Mouse (Mus musculus) gastrocnemius, adult 18-20 months (tissue): ENCODE results near the gene Bloc1s6. TPM values are rescaled to one million over a fixed set of nuclear protein-coding genes. Genes with fewer than 3 reads are reported as not detected.

ENCODE experiments used
- DNase-seq: peaks from one replicate; pipeline ENCODE4 v3.0.0; 2021; ENCODE audit warnings: low spot score
- total RNA-seq, 2 experiments: library from RNA; stranded (reverse); gene quantifications; 2 replicates each; pipeline ENCODE4 v1.2.3; 2021

The Bloc1s6 gene
- total RNA-seq, 2 experiments from 2014 or later, result 17.5 to 20.0 TPM

DNA sequence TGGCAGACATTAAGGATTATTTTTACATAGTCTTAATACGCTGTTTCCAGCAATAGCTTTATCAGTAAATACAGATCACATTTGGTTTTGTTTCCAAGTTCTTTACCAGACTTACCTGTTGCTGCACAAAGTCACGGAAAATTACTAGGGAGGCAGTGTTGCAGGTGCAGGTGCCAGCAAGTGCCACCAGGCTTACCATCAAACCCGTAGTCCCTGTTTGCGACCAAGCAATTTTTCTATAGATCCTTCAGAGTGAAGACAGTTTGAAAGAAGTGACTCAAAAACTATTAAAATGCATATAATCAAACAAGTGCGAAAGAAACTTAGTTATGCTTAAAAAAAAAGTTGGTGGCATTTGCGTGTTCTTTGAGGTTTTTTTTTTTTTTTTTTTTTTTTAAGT is 26.2 kb downstream of the Bloc1s6 start:
- no peak for DNase-seq

DNA sequence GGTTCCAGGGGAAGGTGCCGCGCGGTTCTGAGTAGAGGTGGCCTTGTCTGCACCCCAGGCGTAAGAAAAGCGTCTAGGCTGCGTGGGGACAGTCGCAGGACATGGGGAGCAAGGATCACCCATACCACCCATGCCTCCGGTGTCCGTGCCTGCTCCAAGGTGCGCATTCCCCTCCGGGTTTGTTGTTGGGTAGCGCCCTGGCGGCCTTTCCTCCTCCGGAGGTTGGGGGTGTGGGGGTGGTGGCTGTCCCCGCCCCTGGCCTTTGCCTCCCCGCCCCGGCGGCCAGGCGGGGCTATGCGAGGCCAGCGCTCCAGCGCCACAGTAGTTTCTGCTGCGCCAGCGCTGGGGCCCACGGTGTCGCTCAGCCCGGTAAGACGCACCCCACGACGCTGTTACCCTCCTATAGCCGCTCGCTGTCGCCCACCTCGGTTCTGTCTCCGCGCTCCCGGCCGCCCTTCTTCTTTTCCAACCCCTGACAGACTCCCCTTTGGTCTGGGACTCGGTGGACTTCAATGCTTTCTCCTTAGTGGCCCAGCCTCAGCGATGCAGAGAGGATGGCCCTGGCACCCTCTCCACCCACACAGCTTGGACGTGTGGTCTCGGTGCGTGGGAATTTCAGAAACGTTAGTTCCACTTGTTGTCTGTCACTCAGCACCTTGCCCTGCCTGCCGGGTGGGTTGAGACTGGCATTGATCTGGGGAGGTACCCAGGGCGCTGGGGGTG is 26.9 kb downstream of the Bloc1s6 start, which contains the start of gene Sqor:
Gene Sqor (plus strand): TSS at position 167 of the 723 bp plus-strand sequence.
- DNase-seq, result peak; percentile 74

DNA sequence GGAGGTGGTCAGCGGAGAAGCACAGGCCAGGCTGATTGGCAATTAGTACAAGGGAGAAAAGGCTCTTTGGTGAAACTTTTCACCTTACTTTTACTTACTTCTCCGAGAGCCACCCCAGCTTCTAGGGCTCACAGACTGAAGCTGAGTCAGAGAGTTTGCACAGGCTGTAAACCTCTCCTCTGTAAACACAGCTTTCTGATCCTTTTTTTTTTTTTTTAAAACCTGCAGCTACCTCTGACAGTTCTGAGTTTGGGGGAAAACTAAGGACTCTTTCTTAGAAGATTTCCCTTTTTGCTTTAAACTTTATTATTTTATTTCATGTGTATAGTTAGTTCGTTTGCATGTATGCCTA is 27.5 kb downstream of the Bloc1s6 start:
- DNase-seq, result no peak

DNA sequence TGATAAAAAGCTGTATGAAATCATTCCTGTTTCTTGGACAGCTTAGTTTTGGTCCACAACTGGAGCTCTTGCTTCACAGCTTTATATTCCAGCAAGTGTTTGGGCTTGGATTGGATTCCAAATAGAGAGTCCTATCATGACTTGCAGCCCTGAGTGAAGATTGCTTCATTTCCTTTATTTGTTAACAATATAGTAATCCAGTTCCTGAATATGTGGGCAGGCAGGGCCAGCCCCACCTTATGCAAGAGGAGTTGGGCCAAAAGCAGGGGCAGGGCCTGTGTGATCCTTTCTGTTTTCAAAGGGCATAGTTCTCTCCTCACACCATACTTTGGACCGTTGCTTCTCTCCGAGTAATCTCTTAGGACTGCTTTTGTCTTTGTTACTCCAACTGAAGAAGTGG is 32.7 kb downstream of the Bloc1s6 start:
- DNase-seq, result peak; percentile 23

DNA sequence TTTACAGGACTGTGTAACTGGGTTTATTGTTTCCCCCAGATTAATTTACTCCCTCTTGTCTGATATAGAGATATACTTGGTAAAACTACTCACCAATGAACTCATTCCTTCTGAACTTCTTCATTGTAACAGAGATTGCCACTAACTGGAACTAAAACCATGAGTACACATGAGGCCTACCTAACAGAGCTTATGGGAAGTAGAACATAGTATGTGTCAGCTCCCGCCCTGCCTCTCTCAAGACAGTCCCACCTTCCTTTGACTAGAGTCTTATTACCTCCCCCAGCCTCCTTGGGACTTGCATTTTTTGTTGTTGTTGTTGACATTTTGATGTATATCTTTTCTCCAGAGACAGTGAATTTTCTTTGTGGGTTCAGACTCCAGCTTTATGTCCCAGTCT is 34.6 kb downstream of the Bloc1s6 start:
- no peak for DNase-seq

DNA sequence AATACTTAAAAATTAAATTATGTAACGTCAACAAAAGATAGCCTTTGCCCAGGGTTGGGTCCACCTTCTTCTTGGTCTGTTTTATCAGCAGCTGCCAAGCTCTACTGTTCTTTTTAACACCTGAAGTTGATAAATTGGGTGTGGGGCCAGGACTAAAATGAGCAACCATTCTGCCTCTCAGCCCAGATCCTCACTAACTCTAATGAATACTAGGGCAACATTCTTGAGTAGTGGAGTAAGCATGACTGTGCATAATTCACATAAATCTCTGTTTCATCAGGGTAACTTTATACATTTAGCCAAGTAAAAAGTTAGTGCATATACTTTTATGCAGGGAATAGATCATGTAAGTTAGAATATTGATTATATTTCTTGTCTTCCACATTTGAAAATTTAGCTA is 37.2 kb downstream of the Bloc1s6 start:
- no peak for DNase-seq

DNA sequence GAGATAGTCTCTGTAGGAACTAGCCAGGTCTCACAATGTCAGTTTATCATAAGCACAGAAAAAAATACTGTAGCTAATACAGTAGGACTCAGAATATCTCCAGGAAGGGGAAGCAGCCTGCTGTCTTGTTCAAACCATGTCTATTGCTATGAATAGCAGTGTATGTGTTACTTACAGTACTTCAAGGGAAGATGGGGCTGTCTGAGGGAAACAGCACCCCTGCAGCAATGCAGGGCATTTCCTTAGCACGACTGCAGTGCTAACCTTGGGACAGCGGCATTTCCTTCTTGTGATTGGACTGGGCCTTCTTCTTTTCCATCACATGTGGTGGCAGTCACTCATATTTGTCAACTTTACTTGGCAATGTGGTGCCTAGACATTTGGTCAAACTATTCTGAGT is 38.5 kb downstream of the Bloc1s6 start:
- no peak for DNase-seq

DNA sequence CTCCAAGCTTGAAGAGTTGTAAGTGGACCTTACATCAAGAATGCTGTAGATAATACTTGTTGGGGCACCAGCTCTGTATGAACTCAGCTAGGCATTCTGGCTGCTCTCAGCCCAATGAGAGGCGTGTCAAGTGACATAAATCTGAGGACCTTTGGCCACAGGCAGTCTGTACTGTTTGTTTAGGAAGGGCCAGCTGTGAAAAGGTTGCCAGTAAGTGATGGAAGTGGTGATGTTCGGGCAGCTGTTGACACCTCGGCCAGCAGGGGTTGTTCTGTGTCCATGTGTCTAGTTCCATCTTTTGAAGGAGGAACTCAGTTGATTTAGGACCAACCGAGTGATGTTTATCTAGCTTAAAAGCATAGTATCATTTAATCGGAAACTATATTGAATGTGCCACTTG is 41.7 kb downstream of the Bloc1s6 start:
- DNase-seq, result no peak

DNA sequence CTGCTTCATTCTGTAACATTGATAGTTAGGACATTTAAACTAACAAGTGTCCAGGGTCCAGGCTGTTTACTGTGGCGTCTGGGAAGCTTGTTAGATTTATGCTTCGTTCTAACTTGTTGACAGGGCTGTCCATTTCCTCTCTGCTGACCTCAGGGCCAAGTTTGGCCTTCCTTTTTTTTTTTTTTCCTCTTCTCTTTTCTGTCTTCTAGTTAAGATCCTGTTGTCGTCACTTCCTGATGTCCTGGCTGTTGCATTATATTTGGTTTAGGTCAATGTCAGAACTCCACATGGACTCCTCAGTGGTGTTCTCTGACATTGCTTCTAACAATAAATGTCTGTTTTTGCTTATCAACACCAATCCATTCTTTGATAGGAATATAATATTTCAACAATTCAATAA is 42.1 kb downstream of the Bloc1s6 start:
- no peak for DNase-seq

DNA sequence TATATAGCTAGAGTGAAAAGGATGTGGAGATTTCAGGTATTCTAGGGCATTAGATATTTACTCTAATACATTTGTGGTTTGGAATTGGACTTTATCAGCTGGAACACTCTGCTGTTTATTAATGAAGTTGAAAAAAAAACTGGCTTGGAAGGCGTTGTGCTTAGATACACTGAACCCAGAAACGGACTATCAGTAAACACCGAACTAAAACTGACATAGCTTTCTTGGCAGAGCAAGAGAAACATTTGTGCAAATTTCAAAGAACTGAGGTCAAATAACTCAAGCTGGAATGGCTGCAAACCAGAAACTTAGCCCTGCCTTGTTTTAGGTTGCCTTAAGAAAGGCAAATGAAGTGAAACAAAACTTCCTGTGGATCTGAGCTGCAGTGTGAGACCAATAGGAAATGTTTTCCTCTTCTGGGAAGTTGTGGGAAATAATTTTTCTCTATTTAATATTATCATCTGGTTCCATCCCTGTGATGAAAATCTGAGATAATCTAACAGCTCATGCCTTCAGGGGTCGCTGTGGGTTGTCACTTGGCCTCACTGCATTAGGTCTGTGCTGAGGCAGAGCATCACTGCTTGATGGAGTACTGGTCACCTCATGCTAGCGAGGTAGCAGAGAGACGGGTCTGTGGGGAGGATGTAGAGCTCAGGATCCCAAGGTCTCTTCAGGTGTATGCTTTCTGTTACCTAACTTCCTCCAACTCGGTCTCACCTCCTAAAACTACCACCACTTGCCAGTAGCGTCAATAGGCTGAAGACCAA is 43.5 kb downstream of the Bloc1s6 start:
- no peak for DNase-seq

DNA sequence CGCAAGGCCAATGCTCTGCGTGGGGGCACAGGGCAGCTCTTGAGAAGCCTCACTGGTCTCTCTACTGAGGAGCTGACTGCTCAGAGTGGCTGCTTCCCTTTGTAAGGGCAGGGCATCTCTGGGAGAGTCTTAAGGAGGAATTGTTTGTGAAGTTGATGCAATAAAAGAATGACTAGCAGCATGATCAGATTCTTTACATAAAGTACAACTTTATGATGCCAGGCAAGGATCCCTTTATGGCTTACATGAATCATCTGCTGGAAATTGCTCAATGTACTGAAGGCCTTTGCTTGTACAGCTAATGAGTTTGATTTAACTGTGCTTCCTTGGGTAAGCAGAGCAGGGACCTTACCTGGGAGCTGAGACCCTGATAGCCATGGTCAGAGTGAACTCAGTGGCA is 45.4 kb downstream of the Bloc1s6 start:
- DNase-seq, result no peak

DNA sequence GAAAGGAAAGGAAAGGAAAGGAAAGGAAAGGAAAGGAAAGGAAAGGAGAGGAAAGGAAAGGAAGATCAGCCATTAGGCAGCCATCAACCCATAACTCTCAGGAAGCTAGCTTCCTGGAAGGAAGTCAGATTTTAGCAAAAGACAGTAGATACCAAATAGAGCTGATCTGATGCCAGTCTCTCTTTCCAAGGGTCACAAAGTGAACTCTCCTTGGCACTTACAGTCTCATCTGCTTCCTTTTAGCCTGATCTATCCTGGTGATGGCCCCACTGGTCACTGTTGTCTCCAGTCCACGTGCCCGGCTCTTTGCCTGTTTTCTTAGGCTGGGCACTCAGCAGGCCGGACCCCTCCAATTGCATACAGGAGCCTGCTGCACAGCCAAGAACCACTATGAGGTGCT is 46.4 kb downstream of the Bloc1s6 start:
- DNase-seq, result no peak

DNA sequence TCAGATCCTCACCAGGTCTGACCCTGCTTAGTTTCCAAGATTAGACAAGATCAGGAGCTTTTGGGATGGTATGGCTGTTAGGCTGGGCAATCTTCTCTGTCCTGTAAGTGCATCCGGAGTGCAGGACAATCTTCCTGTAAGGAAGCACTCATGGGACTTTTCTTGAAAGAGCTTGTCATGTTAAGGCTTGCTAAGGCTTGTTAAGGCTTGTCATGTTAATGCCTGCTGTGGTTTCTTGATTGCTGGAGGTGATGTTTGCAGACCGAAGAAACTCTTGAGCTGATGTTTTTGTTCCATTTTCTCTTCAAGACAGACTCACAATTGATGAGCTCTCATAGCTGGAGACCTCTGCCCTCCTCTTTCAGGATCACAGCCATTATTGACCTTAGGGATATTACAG is 47.9 kb downstream of the Bloc1s6 start:
- no peak for DNase-seq

DNA sequence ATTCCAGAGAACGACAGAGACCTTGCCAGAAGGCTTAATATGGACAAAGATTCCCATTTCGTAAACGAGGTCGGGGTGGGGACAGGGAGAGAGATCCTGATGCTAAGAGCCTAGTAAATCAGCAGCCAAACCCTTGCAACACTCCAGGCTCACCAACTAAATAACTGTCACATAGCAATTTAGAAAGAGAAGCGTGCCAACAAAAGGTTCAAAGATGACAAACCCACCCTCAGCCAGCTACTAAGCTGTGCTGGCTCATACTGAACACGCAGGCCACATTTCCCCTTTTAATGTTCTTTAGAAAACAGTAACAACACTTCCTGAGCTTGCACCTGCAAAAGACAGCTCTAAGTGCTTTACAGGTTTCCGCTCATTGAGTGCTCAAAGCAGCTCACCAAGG is 51.0 kb downstream of the Bloc1s6 start:
- DNase-seq, result peak; percentile 25

DNA sequence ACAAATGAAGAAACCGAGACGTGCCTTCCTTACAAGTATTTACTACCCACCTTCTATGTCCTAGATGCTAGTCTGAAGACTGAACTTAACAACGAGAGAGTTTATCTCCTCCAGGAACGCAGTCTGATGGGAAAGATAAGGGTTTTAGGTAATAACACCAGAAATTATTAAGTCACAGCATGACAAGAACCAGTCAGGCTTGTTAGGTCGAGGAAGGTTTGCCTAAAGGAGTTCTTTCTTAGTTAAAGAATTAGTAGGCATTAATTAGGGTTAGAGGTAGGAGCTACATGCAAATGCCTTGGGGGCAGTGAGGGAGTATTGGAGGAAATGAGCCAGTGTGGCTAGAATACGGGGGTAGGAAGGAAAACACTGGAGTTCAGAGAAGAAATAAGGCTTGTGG is 51.4 kb downstream of the Bloc1s6 start:
- DNase-seq, result no peak

Other genes with a start within 250 kb of the Bloc1s6 start
- 1 to 10 TPM; 4.8 to 5.4 TPM for gene Gatm, start 127.2 kb upstream of the Bloc1s6 start, total RNA-seq
- gene AA467197, start 101.5 kb upstream of the Bloc1s6 start, total RNA-seq, result not detected
- 10 to 100 TPM; 13.2 to 14.3 TPM for gene Slc30a4, start 35.8 kb upstream of the Bloc1s6 start, total RNA-seq
- 10 to 100 TPM; 39.0 to 42.2 TPM for gene Sqor, start 26.7 kb downstream of the Bloc1s6 start, total RNA-seq